Mouse (Mus musculus) E14TG2a.4 (cell line): ENCODE measurements at regions not wholly inside any gene's neighbourhood (a gene's known extent, or its start where the extent isn't known, plus 50 kb on each side); places are given as distances from the start of the nearest gene placed in this dataset.

Experiments used
- CTCF ChIP-seq: conservative IDR thresholded peaks from 2 replicates; pipeline ENCODE4 v1.5.1; 2014; ENCODE audit warnings: low read length
- POU5F1 ChIP-seq: IDR thresholded peaks from 2 replicates; pipeline ENCODE4 v1.6.1; 2014; ENCODE audit warnings: low read length, borderline replicate concordance

DNA sequence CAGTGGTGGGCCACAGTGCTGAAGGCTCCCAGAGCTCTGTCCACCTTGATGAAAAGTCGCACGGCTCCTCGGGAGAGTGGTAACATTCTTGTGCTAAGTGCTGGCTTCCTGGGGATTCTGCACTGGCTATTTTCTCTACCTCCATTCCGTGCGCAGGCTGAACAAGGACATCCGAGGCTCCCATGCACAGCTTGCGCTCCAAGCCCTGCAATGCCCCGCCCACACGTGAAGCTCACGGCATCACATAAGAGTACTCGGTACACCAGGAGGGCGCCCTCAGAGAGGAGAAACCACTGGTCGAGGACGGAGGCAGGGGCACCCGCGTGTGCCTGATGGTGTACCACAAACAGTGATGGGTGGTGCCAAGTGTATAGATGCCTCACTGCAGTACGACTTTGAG lies 73.7 kb upstream of the Pced1b start:
- no peak for TF ChIP-seq CTCF
- TF ChIP-seq POU5F1: no peak
